Mouse (Mus musculus): Measurements from ENCODE around the gene 1700057G04Rik.
"Not testable (repeated sequence)": the region's sequence is repeated elsewhere in the genome, so short reads cannot be mapped to it uniquely, and the experiment has no call there.

Gene 1700057G04Rik

DNA sequence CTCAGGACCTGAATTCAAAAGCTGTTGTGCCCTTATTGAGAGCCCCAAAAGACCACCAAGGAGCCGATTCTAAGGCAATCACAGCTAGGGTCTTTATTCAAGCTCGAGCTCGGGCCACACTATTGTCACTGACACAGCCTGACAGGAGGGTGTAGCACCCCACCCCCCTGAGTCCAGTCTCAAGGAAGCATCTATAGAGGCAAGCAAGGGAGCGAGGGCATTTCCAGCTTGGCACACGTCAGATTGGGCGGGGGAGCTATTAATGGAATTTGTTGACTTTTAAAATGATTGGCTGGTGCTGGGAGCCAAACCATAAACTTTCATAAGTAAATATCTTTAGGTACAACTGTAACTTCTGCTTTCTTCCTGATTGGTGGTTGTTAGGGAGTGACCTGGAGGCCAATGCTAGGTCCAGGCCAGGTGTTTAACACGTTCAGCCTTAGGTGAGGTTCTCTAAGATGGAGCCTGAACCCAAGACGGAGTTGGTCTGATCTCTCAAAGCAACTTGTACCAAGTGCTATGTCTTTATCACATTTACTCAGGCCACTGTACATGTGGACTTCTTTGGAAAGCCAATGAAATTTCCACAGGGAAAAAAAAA is 3.5 kb upstream of the 1700057G04Rik start:
- DNase-seq, result no peak

DNA sequence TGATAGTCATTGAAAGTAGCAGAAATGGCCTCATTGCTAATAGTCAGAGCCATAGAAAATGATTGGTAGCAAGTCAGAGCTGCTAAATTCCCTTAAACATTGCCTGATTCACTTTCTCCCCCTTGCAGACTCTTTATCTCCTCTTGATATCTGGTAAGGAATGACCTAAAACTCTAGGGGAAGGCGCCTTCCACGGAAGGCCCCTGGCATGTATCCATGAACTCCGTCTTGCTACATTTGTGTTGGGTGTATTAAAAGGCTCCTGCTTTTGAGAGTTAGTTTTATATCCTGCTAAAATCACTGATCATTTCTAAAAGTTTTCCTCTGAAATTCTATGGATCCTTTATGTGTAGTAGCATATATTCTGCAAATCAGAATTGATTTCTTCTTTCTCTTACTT is 7.6 kb downstream of the 1700057G04Rik start:
- DNase-seq, result no peak

DNA sequence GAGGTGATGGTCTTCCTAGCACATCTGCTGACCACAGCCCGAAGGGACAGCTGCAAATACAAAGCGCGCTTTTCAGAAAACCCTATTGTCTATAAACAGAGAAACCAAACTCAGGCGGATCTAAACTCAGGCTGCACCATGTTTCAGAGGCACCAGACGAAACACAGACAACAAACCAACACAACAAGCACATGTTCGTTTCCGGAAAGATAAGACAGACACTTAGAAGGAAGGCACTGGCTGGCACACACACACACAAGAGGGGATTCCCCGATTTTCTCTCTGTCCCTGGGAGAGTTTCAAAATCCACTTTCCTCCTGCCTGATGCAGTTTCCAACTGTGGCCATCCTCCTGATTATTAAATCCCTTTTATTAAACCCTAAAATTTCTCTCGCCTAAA is 16.8 kb downstream of the 1700057G04Rik start:
- DNase-seq, result not testable (repeated sequence)

DNA sequence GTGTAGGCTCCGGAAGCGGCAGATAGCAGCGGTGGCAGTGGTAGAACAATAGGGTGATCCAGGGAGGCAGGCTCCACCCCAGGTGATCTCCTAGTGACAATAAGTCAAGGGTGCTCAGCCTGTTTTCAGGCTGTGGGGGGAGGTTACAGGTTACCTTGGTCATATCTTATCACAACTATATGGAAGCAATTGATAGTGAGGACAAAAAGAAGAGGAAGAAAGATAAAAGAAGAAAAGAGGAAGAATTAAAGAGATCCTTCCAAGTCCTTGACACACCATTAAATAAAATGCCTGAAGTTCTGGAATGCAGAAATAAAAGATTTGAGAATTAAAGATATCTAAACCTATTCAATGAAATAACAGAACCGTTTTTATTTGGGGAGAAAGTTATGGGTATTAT is 17.6 kb downstream of the 1700057G04Rik start:
- no peak for DNase-seq

DNA sequence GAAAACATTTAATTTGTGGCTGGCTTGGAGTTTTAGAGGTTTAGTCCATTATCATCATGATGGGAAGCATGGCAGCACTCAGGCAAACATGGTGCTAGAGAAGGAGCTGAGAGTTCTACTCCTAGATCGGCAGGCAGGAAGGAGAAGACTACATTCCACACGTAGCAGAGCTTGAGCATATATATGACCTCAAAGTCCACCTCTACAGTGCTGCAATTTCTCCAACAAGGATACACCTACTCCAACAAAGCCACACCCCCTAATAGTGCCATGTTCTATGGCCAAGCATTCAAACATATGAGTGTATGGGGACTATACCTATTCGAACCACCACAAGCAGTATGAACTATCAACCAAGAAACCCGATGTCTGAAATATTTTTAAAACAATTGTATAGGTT is 22.2 kb downstream of the 1700057G04Rik start:
- no peak for DNase-seq

DNA sequence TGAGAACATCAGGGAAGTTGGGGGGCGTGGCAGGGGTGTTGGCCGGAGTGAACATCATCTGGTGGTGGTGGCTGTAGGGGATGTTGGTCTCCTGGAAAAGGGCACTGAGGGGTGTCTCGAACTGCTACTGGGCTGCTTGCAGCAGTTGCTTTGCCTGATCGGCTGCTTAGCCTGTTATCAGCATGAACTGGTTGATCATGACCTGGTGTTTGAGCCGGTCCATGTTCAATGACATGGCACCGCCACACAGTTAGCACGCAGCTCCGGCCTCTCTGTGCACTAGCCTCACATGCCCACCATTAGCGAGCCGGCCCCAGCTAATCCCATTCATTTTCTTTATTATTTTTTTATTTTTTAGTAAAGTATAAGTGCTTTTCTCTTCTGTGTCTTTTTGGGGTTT is 25.7 kb downstream of the 1700057G04Rik start:
- DNase-seq, result no peak

DNA sequence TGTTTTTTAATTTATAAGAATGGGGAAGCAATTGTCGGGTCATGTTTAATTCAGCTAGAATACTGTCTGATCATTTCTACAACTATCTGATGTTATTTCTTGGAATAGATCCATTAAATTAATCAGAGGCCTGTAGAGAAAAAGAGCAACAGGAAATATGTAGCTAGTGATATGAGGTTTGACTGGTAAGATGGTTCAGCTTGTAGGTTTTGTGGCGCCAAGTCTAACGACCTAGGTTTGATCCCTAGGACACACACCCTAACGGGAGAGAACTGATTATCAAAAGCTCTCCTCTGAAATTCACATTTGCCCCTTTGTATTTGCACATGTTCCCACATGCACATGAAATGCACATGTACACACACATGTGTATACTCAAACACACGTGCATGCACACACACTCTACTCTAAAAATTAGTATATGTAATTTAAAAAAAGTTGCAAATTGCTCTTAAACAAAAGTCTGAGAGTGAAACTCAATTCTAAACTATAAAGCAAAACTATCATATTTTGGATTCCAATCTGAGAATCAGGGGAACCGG is 26.2 kb downstream of the 1700057G04Rik start:
- no peak for DNase-seq

DNA sequence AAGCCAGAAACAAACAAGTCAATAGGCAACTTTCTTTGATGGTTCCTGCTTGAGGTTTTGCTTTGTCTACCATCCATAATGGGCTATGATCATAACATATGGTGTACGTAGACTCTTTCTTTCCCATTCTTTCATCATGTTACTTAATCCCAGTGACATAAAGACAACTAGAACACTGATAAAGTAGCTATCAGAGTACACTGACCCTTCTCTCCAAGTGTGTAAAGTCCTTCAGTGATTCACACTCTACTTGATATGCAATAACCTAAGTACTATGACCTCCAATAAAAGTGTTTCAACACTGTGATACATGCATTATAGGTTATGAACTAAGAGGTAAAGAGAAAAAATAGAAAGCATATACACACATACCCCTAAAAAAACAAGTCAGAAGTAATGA is 27.9 kb downstream of the 1700057G04Rik start:
- DNase-seq, result no peak

DNA sequence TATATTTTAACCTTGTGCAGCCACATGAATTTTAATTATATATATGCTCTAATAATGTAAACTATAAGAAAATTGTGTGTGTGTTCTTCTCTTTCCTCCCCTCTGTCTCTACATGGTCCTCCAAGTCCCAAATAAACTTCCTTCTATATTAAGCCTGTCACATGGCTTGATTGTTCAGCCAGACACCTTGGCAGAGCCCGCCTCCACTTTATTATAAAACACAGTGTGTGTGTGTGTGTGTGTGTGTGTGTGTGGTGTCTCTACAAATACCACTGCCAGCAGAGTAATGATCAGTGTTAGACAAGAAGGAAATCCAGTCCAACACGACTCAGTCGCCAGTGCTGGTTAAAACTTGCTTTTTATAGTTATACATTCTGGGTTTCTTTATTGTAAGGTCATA is 28.5 kb downstream of the 1700057G04Rik start:
- no peak for DNase-seq

DNA sequence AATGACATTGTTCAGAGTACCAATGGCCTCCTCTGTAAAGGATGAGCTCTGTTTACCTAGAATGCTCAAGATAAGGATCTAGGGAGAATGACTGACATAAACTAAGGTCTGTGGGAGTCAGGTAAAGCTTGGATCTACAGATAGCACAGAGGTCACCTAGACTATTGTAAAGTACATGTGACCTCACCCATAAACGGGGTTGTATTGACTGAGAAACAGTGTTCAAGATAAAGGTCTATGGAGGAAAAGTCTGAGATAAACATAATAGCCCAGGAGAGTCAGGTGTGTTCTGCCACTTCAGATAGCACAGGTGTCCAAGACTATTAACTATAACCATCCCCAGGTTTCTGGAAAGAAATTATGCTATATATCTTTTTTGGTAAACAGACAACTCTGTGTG is 29.8 kb downstream of the 1700057G04Rik start:
- DNase-seq, result no peak

DNA sequence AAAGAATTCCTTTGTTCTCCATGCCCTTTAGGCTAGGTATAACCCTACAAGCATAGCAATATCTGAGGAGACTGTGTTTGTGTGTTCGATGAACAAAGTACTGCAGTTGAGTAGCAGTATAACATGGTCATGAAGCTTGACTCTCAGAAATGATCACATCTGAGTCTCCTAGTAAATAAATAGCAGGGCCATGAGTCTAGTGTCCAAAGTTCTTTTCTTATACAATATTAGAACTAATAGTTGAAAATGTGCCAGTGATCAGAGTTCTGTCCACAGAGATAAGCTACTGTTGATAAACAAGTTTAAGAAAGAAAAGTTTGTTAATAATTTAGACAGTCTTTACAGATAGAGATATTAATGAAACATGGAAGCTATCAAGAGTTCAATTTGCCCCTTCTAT is 42.7 kb downstream of the 1700057G04Rik start:
- DNase-seq, result no peak

DNA sequence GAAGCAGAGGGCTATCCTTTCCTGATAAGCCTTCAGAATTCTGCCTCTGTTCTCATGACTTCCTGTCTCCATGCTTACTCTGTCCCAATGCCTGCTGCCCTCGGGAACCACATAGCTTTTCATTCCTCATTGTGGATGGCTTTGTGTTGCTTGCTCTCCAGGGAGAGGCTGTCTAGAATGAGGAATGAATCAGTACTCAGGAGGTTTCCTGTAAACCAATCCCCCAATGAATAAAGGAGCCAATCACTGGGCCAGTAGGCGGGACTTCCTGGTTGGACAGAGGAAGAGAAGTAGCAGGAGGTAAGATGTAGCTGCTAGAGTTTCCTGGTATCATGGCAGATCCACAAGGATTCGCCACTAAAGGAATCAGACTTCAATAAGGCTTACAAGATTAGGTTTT is 44.1 kb downstream of the 1700057G04Rik start:
- DNase-seq, result no peak

DNA sequence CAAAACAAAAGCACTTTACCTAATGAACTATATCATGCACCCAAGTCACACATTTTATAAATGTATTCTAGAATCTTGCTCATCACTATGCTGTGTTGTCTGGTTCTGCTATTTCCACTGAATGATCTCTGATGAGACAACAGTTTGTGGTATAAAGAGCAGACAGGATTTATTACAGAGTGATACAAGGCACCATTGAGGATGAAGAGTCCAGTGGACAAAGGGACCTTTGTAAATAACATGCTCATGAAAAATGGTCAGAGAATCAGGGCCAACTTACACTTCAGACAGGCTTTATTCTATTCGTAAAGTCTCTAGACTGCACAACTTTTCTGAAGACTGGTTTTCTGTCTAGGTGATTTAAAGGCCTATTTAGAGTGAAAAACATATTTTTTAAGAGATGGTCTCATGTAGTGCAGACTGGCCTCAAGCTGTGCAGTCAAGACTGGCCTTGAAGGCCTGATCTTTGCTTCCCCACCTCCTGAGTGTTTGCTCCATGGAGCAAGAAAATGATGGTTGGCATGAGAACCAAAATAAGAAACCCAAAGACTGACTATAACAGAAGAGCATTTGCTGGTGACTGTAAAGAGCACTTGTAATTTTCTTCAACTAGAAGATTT is 51.6 kb downstream of the 1700057G04Rik start:
- DNase-seq, result no peak

DNA sequence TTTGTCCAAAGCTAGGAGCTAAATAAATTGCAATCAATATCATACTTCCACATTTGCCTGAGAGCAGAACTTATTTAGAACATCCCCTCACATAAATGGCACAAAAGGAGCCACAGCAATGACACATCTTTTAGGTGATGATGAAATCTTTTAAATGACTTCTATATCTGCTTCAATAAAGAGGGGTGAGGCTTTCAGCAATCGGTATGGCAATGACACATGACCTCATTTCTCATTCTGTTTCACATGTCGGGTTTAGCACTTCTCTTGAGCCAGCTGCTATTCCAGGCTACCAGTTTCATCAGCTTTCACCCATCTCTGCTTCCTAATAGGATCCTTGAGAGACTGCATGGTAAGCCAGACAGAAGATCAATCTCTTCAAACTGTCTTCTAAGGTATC is 54.3 kb downstream of the 1700057G04Rik start:
- no peak for DNase-seq

DNA sequence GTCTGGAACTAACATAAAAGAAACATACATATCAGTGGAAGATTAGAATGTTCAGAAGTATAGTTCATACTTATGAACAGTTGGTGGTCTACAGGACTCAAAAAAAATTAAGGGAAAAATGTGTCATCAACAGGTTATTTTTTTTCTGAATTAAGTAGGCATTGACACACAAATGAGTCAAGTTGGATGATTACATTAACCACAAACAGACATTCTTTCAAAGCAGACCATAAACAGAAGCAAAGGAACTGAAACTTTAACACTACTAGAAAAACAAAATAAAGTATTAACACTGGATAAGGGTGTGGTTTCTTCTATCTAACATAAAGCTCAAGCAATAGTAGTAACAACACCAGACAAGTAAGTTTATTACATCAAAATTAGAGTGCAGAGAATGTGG is 59.7 kb downstream of the 1700057G04Rik start:
- DNase-seq, result no peak

DNA sequence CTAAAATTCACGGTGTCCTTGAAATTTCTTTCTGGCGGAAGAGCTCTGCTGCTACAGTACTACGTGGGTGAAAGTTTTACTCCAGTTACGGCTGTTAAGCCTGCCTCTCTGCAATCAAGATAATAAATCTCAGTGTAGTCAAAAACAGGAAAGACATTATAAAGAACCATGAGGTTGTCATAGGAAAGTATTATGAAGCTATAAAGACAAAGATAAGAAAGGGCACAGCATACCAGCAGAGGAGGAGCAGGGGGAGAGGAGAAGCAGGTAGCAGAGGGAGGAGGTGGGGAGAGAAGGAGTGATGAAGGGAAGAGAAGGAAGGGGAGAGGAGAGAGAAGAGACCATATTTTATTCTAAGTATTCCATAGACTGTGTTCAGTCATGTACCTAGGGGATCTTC is 64.7 kb downstream of the 1700057G04Rik start:
- no peak for DNase-seq

DNA sequence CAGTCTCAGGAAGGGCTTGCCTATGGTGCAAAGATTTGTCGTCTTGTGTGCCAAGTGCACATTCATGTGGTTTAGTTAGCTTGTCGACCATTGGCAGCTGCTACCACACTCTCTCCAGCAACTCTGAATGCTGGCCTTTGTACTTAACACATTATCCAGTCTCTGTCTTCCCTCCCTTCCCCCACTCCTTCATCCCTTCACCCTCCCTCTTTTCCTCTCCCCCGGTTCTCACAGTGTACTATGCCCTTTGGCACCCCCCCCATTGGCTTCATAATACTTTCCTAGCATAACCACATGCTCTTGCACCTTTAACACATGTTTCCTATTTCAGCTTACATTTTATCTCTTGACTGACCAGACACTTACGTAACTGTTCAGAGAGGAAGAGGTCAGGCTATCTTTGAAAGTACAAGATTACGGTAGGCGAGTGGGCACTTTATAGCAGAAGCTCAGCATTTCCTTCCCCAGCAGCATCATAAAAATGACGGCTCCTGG is 65.6 kb downstream of the 1700057G04Rik start:
- DNase-seq, result no peak

DNA sequence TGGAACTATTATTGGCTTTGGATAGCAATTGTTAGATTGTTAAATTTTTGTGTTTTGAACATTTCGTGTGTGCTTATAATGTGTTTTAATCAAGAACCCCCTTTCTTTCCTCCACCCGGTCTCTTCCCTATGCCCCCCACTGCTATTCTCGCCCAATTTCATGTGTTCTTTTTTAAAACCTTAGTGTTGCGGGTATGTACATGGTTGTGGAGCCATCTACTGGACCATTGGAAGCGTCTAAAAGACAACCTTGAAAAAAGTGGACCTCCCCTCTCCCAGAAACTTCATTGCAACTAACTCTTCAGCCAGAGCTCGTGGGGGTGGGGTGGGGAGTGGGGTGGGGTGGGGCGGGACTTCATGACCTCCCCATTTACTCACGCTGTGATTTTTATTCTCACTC is 66.2 kb downstream of the 1700057G04Rik start:
- DNase-seq, result no peak

DNA sequence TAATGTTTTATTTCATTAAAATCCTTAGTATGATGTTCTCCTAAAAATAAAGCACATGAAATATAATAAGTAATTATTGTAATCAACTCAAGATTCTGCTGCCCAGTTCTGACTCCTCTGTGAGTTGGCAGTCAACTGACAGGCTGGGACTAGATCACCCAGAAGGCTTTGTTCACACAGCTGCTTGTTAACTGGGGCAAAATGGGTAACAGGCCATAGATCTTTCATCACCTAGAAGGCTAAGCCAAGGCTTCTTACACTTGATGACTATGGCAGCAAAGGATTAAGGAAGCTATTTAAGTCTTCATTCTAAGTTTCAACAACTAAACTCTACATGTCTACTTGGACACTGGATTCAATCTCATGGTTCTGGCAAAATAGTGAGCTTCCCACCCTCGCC is 68.8 kb downstream of the 1700057G04Rik start:
- DNase-seq, result no peak

DNA sequence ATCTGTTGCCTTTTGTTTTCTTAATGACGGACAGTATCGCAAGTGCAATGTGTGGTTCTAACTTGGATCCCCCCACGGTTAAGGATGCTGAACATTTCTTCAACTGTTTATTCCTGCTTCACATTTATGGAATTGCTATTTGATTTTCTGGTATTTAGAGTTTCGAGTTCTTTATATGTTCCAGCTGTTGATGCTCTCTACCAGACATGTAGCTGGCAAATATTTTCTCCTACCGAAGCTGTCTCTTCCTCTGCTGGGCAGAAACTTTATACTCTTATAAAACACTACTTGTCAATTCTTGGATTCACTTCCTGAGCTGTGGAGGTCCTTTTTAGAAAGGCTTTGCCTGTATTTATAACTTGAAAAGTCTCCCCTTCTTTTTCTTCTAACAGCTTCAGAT is 70.1 kb downstream of the 1700057G04Rik start:
- no peak for DNase-seq

DNA sequence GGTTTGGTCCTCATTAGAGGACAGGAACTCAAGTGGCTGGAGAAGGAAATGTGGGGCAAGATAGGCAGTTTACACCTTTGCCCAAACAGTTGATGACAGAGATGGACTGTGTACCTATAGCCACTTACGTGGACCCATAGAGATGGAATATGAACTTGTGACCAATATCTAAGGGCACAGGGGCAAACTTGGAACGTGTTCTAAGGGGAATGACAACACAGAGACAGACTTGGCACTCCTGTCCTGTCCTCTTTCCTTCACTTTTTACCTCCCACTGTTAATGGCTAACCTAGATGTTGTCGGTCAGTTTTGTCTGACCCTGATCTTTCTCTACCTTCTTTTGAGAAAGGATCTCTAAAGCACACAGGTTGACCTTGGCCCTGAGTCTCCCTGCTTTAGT is 74.2 kb downstream of the 1700057G04Rik start:
- no peak for DNase-seq

DNA sequence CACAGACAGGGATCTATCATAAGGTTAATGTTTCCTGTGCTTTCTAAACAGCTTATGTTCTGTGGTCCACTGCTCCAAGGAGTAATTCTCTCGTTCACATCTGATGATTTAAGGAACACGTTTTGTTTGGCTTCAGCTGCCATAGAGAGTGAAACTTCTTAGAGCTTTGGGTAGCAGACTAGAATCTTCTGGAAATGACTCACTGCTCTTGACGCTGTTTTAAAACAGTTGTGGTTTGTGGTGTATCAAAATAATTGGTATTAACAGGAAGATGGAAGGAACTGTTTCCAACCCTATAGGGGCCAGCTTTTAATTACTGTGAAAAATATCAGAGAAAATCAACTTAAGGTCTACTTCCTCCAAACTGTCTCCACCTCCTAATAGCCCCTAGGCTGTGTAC is 75.2 kb downstream of the 1700057G04Rik start:
- DNase-seq, result no peak

DNA sequence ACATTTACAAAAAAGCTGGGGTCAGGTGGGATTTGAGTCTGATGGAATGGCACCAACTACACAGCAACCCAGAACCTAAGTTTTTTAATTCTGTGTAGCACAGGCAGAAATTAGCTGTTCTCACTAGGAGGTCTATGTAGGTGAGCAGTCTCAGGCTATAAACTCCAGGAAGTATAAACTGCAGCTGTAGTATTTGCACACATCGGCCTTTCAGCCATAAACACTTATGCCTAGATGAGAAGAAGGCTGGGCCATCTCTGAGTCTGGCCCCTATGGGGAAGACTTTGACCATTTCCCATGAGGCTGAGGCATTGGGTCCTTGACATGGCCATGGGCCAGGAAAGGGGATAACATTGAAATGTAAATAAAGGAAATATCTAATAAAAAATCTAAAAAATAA is 76.7 kb downstream of the 1700057G04Rik start:
- no peak for DNase-seq

DNA sequence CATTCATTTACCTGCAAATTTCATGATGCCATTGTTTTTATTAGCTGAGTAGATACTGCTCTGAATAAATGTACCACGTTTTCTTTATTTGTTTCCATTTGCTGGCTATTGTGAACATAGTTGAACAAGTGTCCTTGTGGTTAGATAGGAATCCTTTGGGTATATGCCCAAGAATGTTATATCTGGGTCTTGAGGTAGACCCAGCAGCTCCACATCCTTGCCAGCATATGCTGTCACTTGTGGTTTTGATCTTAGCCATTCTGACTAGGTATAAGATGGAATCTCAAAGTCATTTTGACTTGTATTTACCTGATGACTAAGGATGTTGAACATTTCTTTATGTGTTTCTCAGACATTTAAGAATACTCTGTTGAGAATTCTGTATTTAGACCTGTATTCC is 77.7 kb downstream of the 1700057G04Rik start:
- no peak for DNase-seq

DNA sequence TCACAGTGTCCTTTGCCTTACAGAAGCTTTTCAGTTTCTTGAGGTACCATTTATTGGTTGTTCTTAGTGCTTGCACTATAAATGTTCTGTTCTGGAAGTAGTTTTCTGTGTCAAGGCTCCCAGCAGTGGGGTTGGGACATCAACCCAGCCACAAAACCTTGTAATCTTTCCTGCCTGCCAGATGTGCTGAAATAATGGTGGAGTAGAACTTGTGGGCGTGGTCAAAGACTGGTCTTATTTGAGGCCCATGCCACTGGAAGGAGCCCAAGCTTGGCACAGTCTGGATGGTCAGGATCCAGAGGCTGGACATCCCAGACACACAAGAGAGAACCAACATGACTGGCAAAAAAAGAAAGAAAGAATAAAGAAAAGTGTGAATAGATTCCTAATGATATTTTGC is 78.2 kb downstream of the 1700057G04Rik start:
- DNase-seq, result no peak
